Mouse (Mus musculus) liver, embryonic 12.5 days (tissue): ENCODE measurements around the gene Lamc3. TPM values are rescaled to one million over a fixed set of nuclear protein-coding genes. Genes with fewer than 3 reads are reported as not detected.

Source experiments
- polyA plus RNA-seq: library from polyadenylated mRNA; unstranded; fragments of >200 nt; fragmentation: Nextera tagmentation; extraction: Ambion mirVana; gene quantifications from 2 replicates; pipeline ENCODE4 v1.2.1, GENCODE M21; 2016

Gene Lamc3
- polyA plus RNA-seq, 1 experiment from 2014 or later, result 0.18 TPM

Other genes starting within 250 kb of the Lamc3 start
- gene Prdm12, start 247.3 kb upstream of the Lamc3 start, polyA plus RNA-seq, result not detected in 2 replicates
- 57.8 and 64.9 TPM in 2 replicates for gene Exosc2, start 216.6 kb upstream of the Lamc3 start, polyA plus RNA-seq
- gene Abl1, start 198.9 kb upstream of the Lamc3 start, polyA plus RNA-seq, result 12.9 and 13.4 TPM in 2 replicates
- 0.04 and 0.06 TPM in 2 replicates for gene Qrfp, start 76.7 kb upstream of the Lamc3 start, polyA plus RNA-seq
- not detected in 2 replicates for gene Fibcd1, start 41.3 kb upstream of the Lamc3 start, polyA plus RNA-seq
- 5.1 and 5.2 TPM in 2 replicates for gene Aif1l, start 62.8 kb downstream of the Lamc3 start, polyA plus RNA-seq
- 67.8 and 70.7 TPM in 2 replicates for gene Nup214, start 87.1 kb downstream of the Lamc3 start, polyA plus RNA-seq
- 22.4 and 22.6 TPM in 2 replicates for gene Fam78a, start 197.6 kb downstream of the Lamc3 start, polyA plus RNA-seq
- 3.0 and 3.4 TPM in 2 replicates for gene Plpp7, start 208.2 kb downstream of the Lamc3 start, polyA plus RNA-seq